ENCODE assay signal across 25 mouse cellular contexts in genomic region chrX:38710660-38711264, GRCm38 (mm10).
DNase-seq lines count a peak whose midpoint lies in the region; ATAC-seq and TF ChIP-seq lines count a peak whose summit lies in the region.
"Had no signal": no experiment of that assay in that cellular context is flagged by ENCODE, and none has a peak within 500 bp of the region (broad histone marks: within the 10 kb centered on the region; RNA-seq: fewer than 3 reads in every experiment).

No protein-coding gene starts in this region.

- H3K27ac ChIP-seq in kidney, postnatal 0 days = no peak overlapping the region
- H3K27ac ChIP-seq in limb, embryonic 12.5 days = peak overlapping the region; percentile 53
- H3K27ac ChIP-seq: embryonic facial prominence, embryonic 15.5 days; forebrain, embryonic 13.5 days; hindbrain, embryonic 13.5 days; lung, embryonic 15.5 days; neural tube, embryonic 12.5 days had no signal

- intact Hi-C loops in gastrocnemius, postnatal 14 days (cut with DNase I; ENCODE audit: low total_unique reads) = no loop called here

- H3K27me3 ChIP-seq in kidney, postnatal 0 days (ENCODE audit: insufficient read depth, low read length) = no peaks in the 10 kb centered on the region
- no peaks in the 10 kb centered on the region for H3K27me3 ChIP-seq in limb, embryonic 12.5 days
- H3K27me3 ChIP-seq: embryonic facial prominence, embryonic 15.5 days; forebrain, embryonic 13.5 days; hindbrain, embryonic 13.5 days; lung, embryonic 15.5 days; neural tube, embryonic 12.5 days had no signal

- no peaks in the 10 kb centered on the region for H3K4me1 ChIP-seq in kidney, postnatal 0 days (replicated peaks; ENCODE audit: insufficient read depth, low read length)
- no peaks in the 10 kb centered on the region for H3K4me1 ChIP-seq in limb, embryonic 12.5 days (replicated peaks)
- H3K4me1 ChIP-seq: embryonic facial prominence, embryonic 15.5 days; forebrain, embryonic 13.5 days; hindbrain, embryonic 13.5 days; lung, embryonic 15.5 days; neural tube, embryonic 12.5 days had no signal

- TF ChIP-seq CTCF in kidney, postnatal 0 days (IDR thresholded peaks at IDR 0.05; ENCODE audit: low read depth) = no peak

- no peak overlapping the region for H3K4me3 ChIP-seq in kidney, postnatal 0 days (replicated peaks; ENCODE audit: low read depth, low read length)
- H3K4me3 ChIP-seq in limb, embryonic 12.5 days (replicated peaks) = no peak overlapping the region
- H3K4me3 ChIP-seq: embryonic facial prominence, embryonic 15.5 days; forebrain, embryonic 13.5 days; hindbrain, embryonic 13.5 days; lung, embryonic 15.5 days; myocyte; neural tube, embryonic 12.5 days had no signal

- no peak overlapping the region for H3K4me2 ChIP-seq in kidney, postnatal 0 days (ENCODE audit: low read length)
- no peak overlapping the region for H3K4me2 ChIP-seq in limb, embryonic 12.5 days
- H3K4me2 ChIP-seq: embryonic facial prominence, embryonic 15.5 days; forebrain, embryonic 13.5 days; heart, embryonic 11.5 days; hindbrain, embryonic 13.5 days; liver, embryonic 11.5 days; lung, embryonic 15.5 days; midbrain, embryonic 11.5 days; neural tube, embryonic 12.5 days had no signal

- no peak overlapping the region for H3K9ac ChIP-seq in kidney, postnatal 0 days (ENCODE audit: low read depth, low read length)
- H3K9ac ChIP-seq in limb, embryonic 12.5 days (replicated peaks) = no peak overlapping the region
- H3K9ac ChIP-seq: embryonic facial prominence, embryonic 15.5 days; forebrain, embryonic 13.5 days; hindbrain, embryonic 13.5 days; lung, embryonic 15.5 days; neural tube, embryonic 12.5 days had no signal

- peak; percentile 7 for DNase-seq in embryo, embryonic 11 days
- no peak for DNase-seq in embryo, embryonic 10 days (ENCODE audit: low spot score)
- DNase-seq in kidney, postnatal 0 days (ENCODE audit: low spot score) = peak; percentile 4
- no peak for DNase-seq in kidney, adult 9 months
- no peak for DNase-seq in gastrocnemius, postnatal 14 days
- DNase-seq in urinary bladder, adult 18-20 months (ENCODE audit: low spot score in 2 of 2) = no peak
- DNase-seq: cerebellum, adult 18-20 months; cerebellum, postnatal 10 days; kidney, postnatal 25 days; right cerebral cortex, adult 18-20 months; spleen, adult 18-20 months; thymus, postnatal 25 days had no signal

- H3K36me3 ChIP-seq in kidney, postnatal 0 days (ENCODE audit: insufficient read depth, low read length) = no peaks in the 10 kb centered on the region
- no peaks in the 10 kb centered on the region for H3K36me3 ChIP-seq in limb, embryonic 12.5 days
- H3K36me3 ChIP-seq: embryonic facial prominence, embryonic 15.5 days; hindbrain, embryonic 13.5 days; lung, embryonic 15.5 days; neural tube, embryonic 12.5 days had no signal

- H3K9me3 ChIP-seq in kidney, postnatal 0 days (replicated peaks; ENCODE audit: low read length) = no peaks in the 10 kb centered on the region
- no peaks in the 10 kb centered on the region for H3K9me3 ChIP-seq in limb, embryonic 12.5 days
- H3K9me3 ChIP-seq: embryonic facial prominence, embryonic 15.5 days; forebrain, embryonic 13.5 days; hindbrain, embryonic 13.5 days; lung, embryonic 15.5 days; neural tube, embryonic 12.5 days had no signal

- WGBS in kidney, postnatal 0 days = 41% methylated on average over 3 of the region's 3 CpGs
- WGBS in limb, embryonic 12.5 days = 23% methylated on average over 3 of the region's 3 CpGs

- ATAC-seq in kidney, postnatal 0 days (replicated peaks; ENCODE audit: low FRiP score, low read depth) = no peak
- ATAC-seq in limb, embryonic 12.5 days (ENCODE audit: insufficient number of reproducible peaks, insufficient read depth, low FRiP score, low TSS enrichment, low read depth) = peak; percentile 75; the same call in 1 of the 2 replicates
- no peak for ATAC-seq in CD4-positive, CD25-positive, alpha-beta regulatory T cell, adult 4 months
- ATAC-seq: forebrain, embryonic 13.5 days; intestine, postnatal 0 days; midbrain, embryonic 16.5 days had no signal

Comparison
In these comparisons a context has a peak if more than half of its experiments do, and no peak if none do; other contexts are left out.
1. DNase-seq: peak in embryo, embryonic 11 days (single experiment) and kidney, postnatal 0 days (single experiment); none in embryo, embryonic 10 days (single experiment), kidney, adult 9 months (single experiment), gastrocnemius, postnatal 14 days (single experiment) and urinary bladder, adult 18-20 months (0 of 2).